Mouse (Mus musculus) forebrain, embryonic 16.5 days (tissue): ENCODE measurements around the gene Gsta4. TPM values are rescaled to one million over a fixed set of nuclear protein-coding genes. Genes with fewer than 3 reads are reported as not detected.
"Not testable (repeated sequence)": the region's sequence is repeated elsewhere in the genome, so short reads cannot be mapped to it uniquely, and the experiment has no call there.

ENCODE experiments used
- ATAC-seq: fragments of 200-750 bp; cut with Nextera tagmentation; 2 replicates; pipeline ENCODE4 v1.8.0; 2017; ENCODE audit warnings: mild to moderate bottlenecking, moderate library complexity
- H3K27ac ChIP-seq: fragments of 300-500 bp; sonication (generic); 2 replicates; pipeline ENCODE4 v1.5.1; 2014; ENCODE audit warnings: low read length, control low read depth
- H3K27me3 ChIP-seq: fragments of 300-500 bp; sonication (generic); replicated peaks from 2 replicates; pipeline ENCODE4 v1.6.1; 2014; ENCODE audit warnings: low read length; ENCODE audit not compliant: control insufficient read depth, insufficient read depth
- H3K36me3 ChIP-seq: fragments of 300-500 bp; sonication (generic); 2 replicates; pipeline ENCODE4 v1.6.1; 2014; ENCODE audit not compliant: control insufficient read depth, insufficient read depth
- H3K4me1 ChIP-seq: fragments of 300-500 bp; sonication (generic); replicated peaks from 2 replicates; pipeline ENCODE4 v1.6.1; 2014; ENCODE audit warnings: low read length; ENCODE audit not compliant: control insufficient read depth, insufficient read depth
- H3K4me2 ChIP-seq: fragments of 300-500 bp; sonication (generic); 2 replicates; pipeline ENCODE4 v1.6.1; 2014; ENCODE audit warnings: mild to moderate bottlenecking, low read length, control low read depth
- H3K4me3 ChIP-seq: fragments of 300-500 bp; sonication (generic); replicated peaks from 2 replicates; pipeline ENCODE4 v1.5.1; 2014; ENCODE audit warnings: mild to moderate bottlenecking, low read length, control low read depth
- H3K9ac ChIP-seq: fragments of 300-500 bp; sonication (generic); replicated peaks from 2 replicates; pipeline ENCODE4 v1.6.1; 2014; ENCODE audit warnings: low read depth, low read length, control low read depth
- H3K9me3 ChIP-seq: fragments of 300-500 bp; sonication (generic); 2 replicates; pipeline ENCODE4 v1.6.1; 2016; ENCODE audit warnings: low read length; ENCODE audit not compliant: control insufficient read depth
- WGBS: fragments of 180-500 bp; shearing (Covaris S2); extraction: QIAGEN DNeasy Blood & Tissue Kit; methylation state at CpG from one replicate; pipeline ENCODE4 v1.1.7; 2014; 5-methylcytosine and 5-hydroxymethylcytosine counted together
- polyA plus RNA-seq: library from polyadenylated mRNA; unstranded; fragments of >200 nt; fragmentation: Nextera tagmentation; extraction: Ambion mirVana; gene quantifications from 2 replicates; pipeline ENCODE4 v1.2.1, GENCODE M21; 2015

Gsta4 gene
- polyA plus RNA-seq, 1 experiment from 2014 or later = 14.9 TPM

DNA sequence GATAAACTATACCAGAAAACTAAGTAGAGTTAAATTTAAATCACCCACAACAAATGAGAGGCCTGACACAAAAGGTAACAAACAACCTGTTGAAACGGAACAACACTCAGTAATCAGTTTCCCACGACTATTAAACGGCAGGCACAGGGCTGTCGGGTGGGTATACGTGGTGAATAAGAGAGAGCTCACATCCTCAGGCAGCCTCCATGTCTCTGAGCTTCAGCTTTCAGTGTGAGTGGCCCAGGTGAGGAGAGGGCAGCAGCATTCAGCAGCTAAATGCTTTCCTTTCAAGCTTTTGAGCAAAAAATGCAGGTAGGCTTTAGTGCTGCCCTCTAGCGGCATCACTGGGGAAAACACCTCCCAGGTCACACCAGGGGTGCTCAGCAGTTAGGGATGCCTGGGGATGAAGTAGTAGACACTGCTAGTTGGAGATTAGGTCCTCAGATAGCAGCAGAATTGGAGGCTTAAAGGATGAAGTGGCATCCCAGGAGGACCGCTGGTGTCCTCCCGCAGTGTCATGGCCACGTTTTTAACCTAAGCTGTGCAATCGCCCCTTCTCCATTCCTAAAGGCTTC, 50.6 kb downstream of the Gsta4 start:
- H3K36me3 ChIP-seq, H3K4me1 ChIP-seq, H3K9me3 ChIP-seq, H3K27ac ChIP-seq, H3K4me3 ChIP-seq, H3K9ac ChIP-seq, H3K4me2 ChIP-seq, H3K27me3 ChIP-seq, ATAC-seq: not testable (repeated sequence)
- no CpG with 5 or more reads among the region's 10 CpGs for WGBS

DNA sequence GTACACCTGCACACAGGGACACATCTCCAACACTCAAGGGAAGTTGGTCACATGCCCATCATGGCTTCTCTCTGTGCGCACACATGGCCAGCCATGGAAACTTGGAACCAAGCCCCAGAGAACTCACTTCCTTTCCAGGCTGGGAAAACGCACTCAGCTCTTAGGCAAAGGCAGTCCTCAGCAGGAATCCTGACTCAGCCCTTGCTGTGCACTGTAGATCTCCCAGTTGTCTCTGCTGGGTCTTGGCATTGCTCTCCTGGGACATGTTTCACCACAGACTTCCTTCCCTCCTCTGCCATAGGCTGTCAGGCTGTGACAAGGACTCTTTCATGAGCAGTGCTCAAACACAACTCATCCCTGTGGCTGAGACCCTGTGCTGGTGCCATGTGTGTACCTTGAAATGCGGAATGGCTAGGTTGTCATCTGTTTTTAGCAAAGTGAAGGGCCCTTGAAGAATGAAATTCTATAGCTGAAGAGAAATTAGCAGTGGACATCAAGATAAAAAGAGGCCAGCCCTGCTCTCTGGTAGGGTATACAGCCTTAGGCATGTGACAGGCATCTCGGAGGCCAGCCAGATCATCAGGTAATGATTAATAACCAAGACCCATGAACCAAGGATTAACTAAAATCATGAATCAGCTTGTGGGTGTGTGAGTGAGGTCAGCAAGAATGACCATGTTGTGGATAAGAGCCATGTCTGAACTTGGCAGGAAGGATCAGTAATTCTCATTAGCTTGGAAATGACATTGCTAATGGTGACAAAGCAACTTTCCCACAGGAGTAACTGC, 73.3 kb downstream of the Gsta4 start:
- not testable (repeated sequence) for ATAC-seq

DNA sequence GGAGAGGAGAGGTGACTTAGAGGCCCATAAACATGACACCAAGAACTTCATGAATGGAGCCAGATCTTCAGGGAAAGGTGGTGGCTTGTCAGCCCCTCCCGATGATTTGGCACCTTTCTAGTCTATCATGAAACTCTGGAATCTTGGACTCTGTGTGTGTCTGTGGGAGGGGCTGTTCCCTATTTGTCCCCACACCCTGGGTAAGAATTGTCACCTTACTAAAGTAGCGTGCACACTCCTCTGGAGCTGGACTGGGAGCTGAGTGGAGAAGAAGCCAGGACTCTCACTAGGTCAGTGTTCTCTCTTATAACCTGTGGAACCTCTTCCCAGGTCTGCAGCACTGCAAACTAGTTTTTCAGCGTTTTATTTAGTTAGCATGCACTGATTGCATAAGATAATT, 74.3 kb downstream of the Gsta4 start, which contains the start of gene Gm3776:
Gene Gm3776, plus strand, starts transcription at position 216 of the 400 bp plus-strand sequence.
- 95% methylated on average over 1 of the region's 3 CpGs for WGBS
- not testable (repeated sequence) for H3K9ac ChIP-seq, H3K27me3 ChIP-seq, H3K4me3 ChIP-seq, H3K4me1 ChIP-seq, H3K36me3 ChIP-seq, H3K27ac ChIP-seq, ATAC-seq, H3K9me3 ChIP-seq, H3K4me2 ChIP-seq

More for the DNA sequence above, 73.3 kb downstream of the Gsta4 start:
- not testable (repeated sequence) for H3K4me1 ChIP-seq, H3K4me3 ChIP-seq, H3K4me2 ChIP-seq, H3K9me3 ChIP-seq, H3K9ac ChIP-seq, H3K27me3 ChIP-seq, H3K27ac ChIP-seq, H3K36me3 ChIP-seq
- WGBS = 84% methylated on average over 4 of the region's 4 CpGs

Other genes with a start within 250 kb of the Gsta4 start
- gene Gcm1, start 130.8 kb upstream of the Gsta4 start, polyA plus RNA-seq = not detected in 2 replicates
- gene Fbxo9, start 73.7 kb upstream of the Gsta4 start, polyA plus RNA-seq = 56.9 and 60.2 TPM in 2 replicates
- gene Ick, start 73.6 kb upstream of the Gsta4 start, polyA plus RNA-seq = 39.4 and 40.4 TPM in 2 replicates
- not detected in 2 replicates for gene Gsta1, start 47.9 kb downstream of the Gsta4 start, polyA plus RNA-seq
- gene Gm3776, start 74.4 kb downstream of the Gsta4 start, polyA plus RNA-seq = not detected in 2 replicates
- not detected in 2 replicates for gene Gm10639, start 107.1 kb downstream of the Gsta4 start, polyA plus RNA-seq
- gene Omt2a, start 132.0 kb downstream of the Gsta4 start, polyA plus RNA-seq = not detected in 2 replicates
- not detected in 2 replicates for gene Omt2b, start 144.8 kb downstream of the Gsta4 start, polyA plus RNA-seq
- not detected in 2 replicates for gene Gsta2, start 173.0 kb downstream of the Gsta4 start, polyA plus RNA-seq
- gene Dppa5a, start 185.4 kb downstream of the Gsta4 start, polyA plus RNA-seq = 1.9 and 3.8 TPM in 2 replicates
- gene Ooep, start 196.0 kb downstream of the Gsta4 start, polyA plus RNA-seq = 2.4 and 4.0 TPM in 2 replicates
- gene Ddx43, start 213.0 kb downstream of the Gsta4 start, polyA plus RNA-seq = 0.25 and 0.30 TPM in 2 replicates